Mouse (Mus musculus): ENCODE measurements around the gene H2al1d.
"Not testable (repeated sequence)": the region's sequence is repeated elsewhere in the genome, so short reads cannot be mapped to it uniquely, and the experiment has no call there.

- TF ChIP-seq POLR2A (IDR thresholded peaks at IDR 0.05; ENCODE audit: insufficient read depth, low read depth, low read length); CTCF (IDR thresholded peaks at IDR 0.05): not testable (repeated sequence)
Measured at GRCm38 (mm10) chrX:11305355-11305754, 3.3 kb upstream of the H2al1d start, which contains the start of gene H2al1c.
